Mouse (Mus musculus): ENCODE results near the gene Dlg4. TPM values are rescaled to one million over a fixed set of nuclear protein-coding genes. Genes with fewer than 3 reads are reported as not detected.
"Not testable (repeated sequence)": the region's sequence is repeated elsewhere in the genome, so short reads cannot be mapped to it uniquely, and the experiment has no call there.

Dlg4 gene
- polyA plus RNA-seq, 1 experiment from 2014 or later, result 4.6 TPM

- WGBS (ENCODE audit: missing documents), result 93% methylated on average over 2 of the region's 2 CpGs
- H3K79me2 ChIP-seq (ENCODE audit: inconsistent target), result peaks cover 68% of the 10 kb centered on the region
- H3K27ac ChIP-seq, result no peak overlapping the region
- H3K4me3 ChIP-seq (ENCODE audit: inconsistent target), result peak overlapping the region; percentile 82; the same call in 1 of the 2 replicates
- peaks cover 32% of the 10 kb centered on the region for H3K36me3 ChIP-seq (ENCODE audit: inconsistent target)
Observed at GRCm38 (mm10) chr11:70002471-70002870, 14.3 kb upstream of the Dlg4 start.

DNA sequence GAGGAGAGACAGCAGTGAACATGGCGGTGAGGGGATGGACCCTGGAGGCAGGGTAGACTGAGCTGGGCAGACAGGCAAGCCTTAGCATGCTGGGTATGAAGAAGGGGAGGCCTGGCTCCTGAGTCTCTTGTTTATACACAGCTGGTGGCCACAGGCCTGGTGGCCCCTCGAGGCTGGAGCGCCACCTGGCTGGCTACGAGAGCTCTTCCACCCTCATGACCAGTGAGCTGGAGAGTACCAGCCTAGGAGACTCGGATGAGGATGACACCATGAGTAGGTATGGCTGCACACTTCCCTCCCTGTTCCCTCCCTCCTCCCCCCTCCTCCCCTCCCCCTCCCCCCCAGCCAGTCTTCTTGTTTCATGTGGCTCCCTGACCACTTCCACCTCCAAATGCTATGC lies 11.2 kb upstream of the Dlg4 start:
- Histone ChIP-seq H3K27ac (no peak overlapping the region), H3K4me3 (ENCODE audit: inconsistent target) (no peak overlapping the region), H3K79me2 (ENCODE audit: inconsistent target) (peaks cover 48% of the 10 kb centered on the region), H3K36me3 (ENCODE audit: inconsistent target) (peaks cover 47% of the 10 kb centered on the region)
- 62% methylated on average over 5 of the region's 5 CpGs for WGBS (ENCODE audit: missing documents)

- Histone ChIP-seq H3K36me3 (ENCODE audit: inconsistent target) (peaks cover 76% of the 10 kb centered on the region), H3K79me2 (ENCODE audit: inconsistent target) (peaks cover 5% of the 10 kb centered on the region; the same call in 1 of the 2 replicates), H3K4me3 (ENCODE audit: inconsistent target) (no peak overlapping the region), H3K27ac (no peak overlapping the region)
- 98% methylated on average over 5 of the region's 6 CpGs for WGBS (ENCODE audit: missing documents)
Observed at GRCm38 (mm10) chr11:70010033-70010432, 6.7 kb upstream of the Dlg4 start.

- peaks cover under 1% of the 10 kb centered on the region; the same call in 1 of the 2 replicates for H3K79me2 ChIP-seq (ENCODE audit: inconsistent target)
- H3K4me3 ChIP-seq (ENCODE audit: inconsistent target), result no peak overlapping the region
- 93% methylated on average over 12 of the region's 12 CpGs for WGBS (ENCODE audit: missing documents)
- H3K27ac ChIP-seq, result no peak overlapping the region
- H3K36me3 ChIP-seq (ENCODE audit: inconsistent target), result peaks cover 76% of the 10 kb centered on the region
Observed at GRCm38 (mm10) chr11:70010548-70010947, 6.2 kb upstream of the Dlg4 start.

GRCm38 (mm10) chr11:70010961-70011360 lies 5.8 kb upstream of the Dlg4 start:
- Histone ChIP-seq H3K36me3 (ENCODE audit: inconsistent target) (peaks cover 74% of the 10 kb centered on the region), H3K4me3 (ENCODE audit: inconsistent target) (no peak overlapping the region), H3K27ac (no peak overlapping the region), H3K79me2 (ENCODE audit: inconsistent target) (no peaks in the 10 kb centered on the region)
- WGBS (ENCODE audit: missing documents), result 90% methylated on average over 10 of the region's 10 CpGs

DNA sequence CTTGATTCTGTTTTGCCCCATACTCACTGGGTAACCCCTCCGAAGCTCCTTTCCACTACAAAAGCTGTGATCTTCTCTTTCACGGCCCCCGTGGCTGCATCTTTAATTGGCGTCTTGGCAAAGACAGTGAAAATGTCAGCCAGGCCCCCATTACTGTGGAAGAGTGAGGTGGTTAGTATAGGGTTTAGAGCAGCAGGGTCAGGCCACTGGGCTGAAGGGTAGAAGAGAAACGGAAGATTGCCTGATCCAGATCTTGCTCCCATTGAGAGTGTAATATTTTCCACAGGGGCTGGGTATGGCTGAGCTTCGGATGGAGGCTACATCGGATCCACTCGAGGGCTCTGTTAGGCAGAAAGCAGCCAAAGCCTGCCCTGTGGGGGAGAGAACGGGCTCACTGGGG lies 3.8 kb upstream of the Dlg4 start:
- H3K79me2 ChIP-seq (ENCODE audit: inconsistent target), result no peaks in the 10 kb centered on the region; the same call in 1 of the 2 replicates
- no peak overlapping the region for H3K27ac ChIP-seq
- WGBS (ENCODE audit: missing documents), result 94% methylated on average over 9 of the region's 9 CpGs
- H3K4me3 ChIP-seq (ENCODE audit: inconsistent target), result no peak overlapping the region
- H3K36me3 ChIP-seq (ENCODE audit: inconsistent target), result peaks cover 54% of the 10 kb centered on the region

GRCm38 (mm10) chr11:70013408-70013807 lies 3.3 kb upstream of the Dlg4 start:
- H3K27ac ChIP-seq, result no peak overlapping the region
- no peak overlapping the region for H3K4me3 ChIP-seq (ENCODE audit: inconsistent target)
- 97% methylated on average over 3 of the region's 3 CpGs for WGBS (ENCODE audit: missing documents)
- H3K36me3 ChIP-seq (ENCODE audit: inconsistent target), result peaks cover 50% of the 10 kb centered on the region
- H3K79me2 ChIP-seq (ENCODE audit: inconsistent target), result peaks cover under 1% of the 10 kb centered on the region; the same call in 1 of the 2 replicates

- Histone ChIP-seq H3K27ac (no peak overlapping the region), H3K36me3 (ENCODE audit: inconsistent target) (peaks cover 44% of the 10 kb centered on the region), H3K4me3 (ENCODE audit: inconsistent target) (no peak overlapping the region), H3K79me2 (ENCODE audit: inconsistent target) (peaks cover 7% of the 10 kb centered on the region; the same call in 1 of the 2 replicates)
- 82% methylated on average over 5 of the region's 5 CpGs for WGBS (ENCODE audit: missing documents)
Observed at GRCm38 (mm10) chr11:70014051-70014450, 2.7 kb upstream of the Dlg4 start.

- Histone ChIP-seq H3K4me3 (ENCODE audit: inconsistent target) (peak within 1 kb of the TSS; percentile 56), H3K27ac (peak within 1 kb of the TSS; percentile 22; the same call in 1 of the 2 replicates)
- WGBS (ENCODE audit: missing documents), result under 1% methylated on average over 35 of the region's 35 CpGs
Observed at GRCm38 (mm10) chr11:70014880-70015558, 1.7 kb upstream of the Dlg4 start, which contains the start of gene Acadvl. Acadvl (minus strand) TSS chr11:70015411.

DNA sequence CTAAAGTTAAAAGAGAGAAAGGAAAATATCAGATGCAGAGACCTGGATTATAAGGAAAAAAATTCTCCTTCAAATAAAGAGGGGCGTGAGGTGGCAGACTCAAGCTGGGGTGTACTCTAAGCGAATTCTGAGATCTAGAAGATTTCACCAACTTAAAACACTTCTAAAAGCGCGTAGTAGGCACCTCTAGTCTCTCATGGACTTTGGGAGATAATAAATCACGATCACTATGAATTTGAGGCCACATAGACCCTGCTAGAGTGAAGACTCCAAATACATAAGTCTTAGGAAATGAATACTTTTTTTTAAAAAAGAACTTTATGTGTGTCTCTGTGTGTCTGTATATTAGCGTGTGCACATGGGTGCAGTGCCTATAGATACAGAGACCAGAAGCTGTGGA lies 1.1 kb upstream of the Dlg4 start:
- peaks cover 10% of the 10 kb centered on the region; the same call in 1 of the 2 replicates for H3K79me2 ChIP-seq (ENCODE audit: inconsistent target)
- WGBS (ENCODE audit: missing documents), result 71% methylated on average over 6 of the region's 6 CpGs
- peak overlapping the region; percentile 56; the same call in 1 of the 2 replicates for H3K4me3 ChIP-seq (ENCODE audit: inconsistent target)
- peaks cover 28% of the 10 kb centered on the region for H3K36me3 ChIP-seq (ENCODE audit: inconsistent target)
- no peak overlapping the region for H3K27ac ChIP-seq

More at GRCm38 (mm10) chr11:70014880-70015558, 1.7 kb upstream of the Dlg4 start, which contains the start of gene Acadvl:
- peaks cover 10% of the 10 kb centered on the region; the same call in 1 of the 2 replicates for H3K79me2 ChIP-seq (ENCODE audit: inconsistent target)
- H3K36me3 ChIP-seq (ENCODE audit: inconsistent target), result peaks cover 34% of the 10 kb centered on the region

DNA sequence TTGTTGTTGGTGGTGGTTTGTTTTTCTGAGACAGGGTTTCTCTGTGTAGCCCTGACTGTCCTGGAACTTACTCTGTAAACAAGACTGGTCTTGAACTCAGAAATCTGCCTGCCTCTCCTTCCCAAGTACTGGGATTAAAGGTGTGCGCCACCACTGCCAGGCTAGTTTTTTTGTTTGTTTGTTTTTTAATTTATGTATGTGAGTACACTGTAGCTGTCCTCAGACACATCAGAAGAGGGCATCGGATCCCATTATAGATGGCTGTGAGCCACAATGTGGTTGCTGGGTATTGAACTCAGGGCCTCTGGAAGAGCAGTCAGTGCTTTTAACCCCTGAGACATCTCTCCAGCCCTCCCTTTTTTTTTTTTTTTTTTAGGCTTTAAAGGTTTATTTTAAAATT lies 565 bp upstream of the Dlg4 start:
- H3K4me3 ChIP-seq (ENCODE audit: inconsistent target); H3K27ac ChIP-seq: not testable (repeated sequence)
- Histone ChIP-seq H3K36me3 (ENCODE audit: inconsistent target) (peaks cover 23% of the 10 kb centered on the region), H3K79me2 (ENCODE audit: inconsistent target) (peaks cover 10% of the 10 kb centered on the region; the same call in 1 of the 2 replicates)
- 89% methylated on average over 2 of the region's 2 CpGs for WGBS (ENCODE audit: missing documents)

- Histone ChIP-seq H3K4me3 (ENCODE audit: inconsistent target) (no peak overlapping the region), H3K27ac (no peak overlapping the region), H3K36me3 (ENCODE audit: inconsistent target) (peaks cover 12% of the 10 kb centered on the region), H3K79me2 (ENCODE audit: inconsistent target) (peaks cover 10% of the 10 kb centered on the region; the same call in 1 of the 2 replicates)
- 74% methylated on average over 6 of the region's 7 CpGs for WGBS (ENCODE audit: missing documents)
Observed at GRCm38 (mm10) chr11:70017199-70017767, 541 bp downstream of the Dlg4 start.

- Histone ChIP-seq H3K79me2 (ENCODE audit: inconsistent target) (peaks cover 10% of the 10 kb centered on the region; the same call in 1 of the 2 replicates), H3K27ac (no peak overlapping the region; the same call in 1 of the 2 replicates), H3K36me3 (ENCODE audit: inconsistent target) (peaks cover 1% of the 10 kb centered on the region; the same call in 1 of the 2 replicates), H3K4me3 (ENCODE audit: inconsistent target) (peak overlapping the region; percentile 42)
- WGBS (ENCODE audit: missing documents), result 4% methylated on average over 16 of the region's 25 CpGs
Observed at GRCm38 (mm10) chr11:70018131-70018990, 1.6 kb downstream of the Dlg4 start.

DNA sequence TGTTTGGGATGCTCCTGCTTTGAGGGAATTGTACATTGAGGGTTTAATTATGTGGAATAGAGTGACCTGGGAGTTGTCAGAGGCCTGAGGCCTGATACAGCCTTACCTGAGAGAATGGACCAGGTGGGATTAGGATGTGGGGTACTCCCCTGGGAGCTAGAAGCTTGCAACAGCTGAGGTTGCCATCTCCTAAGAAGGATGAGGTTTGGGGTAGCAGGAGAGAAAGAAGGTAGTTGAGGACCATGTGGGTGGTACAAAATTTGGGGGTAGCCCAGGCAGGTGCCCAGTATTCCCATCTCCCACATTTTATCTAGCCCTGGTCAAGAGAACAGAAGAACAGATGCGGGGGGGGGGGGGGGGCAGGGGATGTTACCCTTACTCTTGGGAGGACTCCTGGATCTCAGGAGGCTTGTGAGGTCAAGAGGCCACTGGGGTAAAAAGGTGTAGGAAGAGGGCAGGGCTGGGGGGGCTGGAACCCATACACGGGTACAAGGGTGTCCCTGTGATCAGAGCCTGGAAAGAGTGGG lies 2.8 kb downstream of the Dlg4 start:
- Histone ChIP-seq H3K4me3 (ENCODE audit: inconsistent target) (no peak overlapping the region), H3K27ac (no peak overlapping the region), H3K36me3 (ENCODE audit: inconsistent target) (no peaks in the 10 kb centered on the region), H3K79me2 (ENCODE audit: inconsistent target) (peaks cover 10% of the 10 kb centered on the region; the same call in 1 of the 2 replicates)
- WGBS (ENCODE audit: missing documents), result 38% methylated on average over 1 of the region's 2 CpGs

Measured in macrophage (primary cell).